In genomic region chr7:111354066-111354465, GRCm38 (mm10) we compare ENCODE assay signal across 22 mouse cellular contexts.
"Had no signal": no experiment of that assay in that cellular context is flagged by ENCODE, and none has a peak within 500 bp of the region (broad histone marks: within the 10 kb centered on the region; RNA-seq: fewer than 3 reads in every experiment).

No protein-coding gene starts in this region.

- H3K4me2 ChIP-seq: limb, embryonic 13.5 days; liver, embryonic 12.5 days; liver, embryonic 15.5 days; lung, embryonic 15.5 days; midbrain, embryonic 13.5 days; neural tube, embryonic 13.5 days; stomach, embryonic 15.5 days had no signal

- H3K4me1 ChIP-seq: liver, embryonic 12.5 days; liver, embryonic 15.5 days; lung, embryonic 15.5 days; midbrain, embryonic 10.5 days; midbrain, embryonic 13.5 days; neural tube, embryonic 13.5 days; stomach, embryonic 15.5 days had no signal

- H3K27me3 ChIP-seq: limb, embryonic 13.5 days; liver, embryonic 12.5 days; liver, embryonic 15.5 days; lung, embryonic 15.5 days; midbrain, embryonic 13.5 days; neural tube, embryonic 13.5 days; stomach, embryonic 15.5 days had no signal

- H3K27ac ChIP-seq: limb, embryonic 10.5 days; limb, embryonic 13.5 days; liver, embryonic 12.5 days; liver, embryonic 15.5 days; lung, embryonic 15.5 days; midbrain, embryonic 10.5 days; midbrain, embryonic 13.5 days; neural tube, embryonic 13.5 days; stomach, embryonic 15.5 days had no signal

- H3K4me3 ChIP-seq: limb, embryonic 10.5 days; limb, embryonic 13.5 days; liver, embryonic 12.5 days; liver, embryonic 15.5 days; lung, embryonic 15.5 days; megakaryocyte, embryonic 14.5 days; midbrain, embryonic 10.5 days; midbrain, embryonic 13.5 days; myocyte; neural tube, embryonic 13.5 days; stomach, embryonic 15.5 days had no signal

- H3K9ac ChIP-seq: limb, embryonic 13.5 days; liver, embryonic 12.5 days; liver, embryonic 15.5 days; lung, embryonic 15.5 days; midbrain, embryonic 13.5 days; neural tube, embryonic 13.5 days; stomach, embryonic 15.5 days had no signal

- ATAC-seq: liver, embryonic 12.5 days; midbrain, embryonic 13.5 days; midbrain, embryonic 16.5 days had no signal

- H3K36me3 ChIP-seq: limb, embryonic 10.5 days; limb, embryonic 13.5 days; liver, embryonic 12.5 days; liver, embryonic 15.5 days; lung, embryonic 15.5 days; midbrain, embryonic 10.5 days; midbrain, embryonic 13.5 days; neural tube, embryonic 13.5 days; stomach, embryonic 15.5 days had no signal

- H3K9me3 ChIP-seq: limb, embryonic 10.5 days; limb, embryonic 13.5 days; liver, embryonic 12.5 days; liver, embryonic 15.5 days; lung, embryonic 15.5 days; megakaryocyte, embryonic 14.5 days; midbrain, embryonic 10.5 days; midbrain, embryonic 13.5 days; neural tube, embryonic 13.5 days; stomach, embryonic 15.5 days had no signal

- DNase-seq: kidney, postnatal 14 days; kidney, postnatal 4 days; liver; lung, adult 18-20 months; lung, postnatal 10 days; lung, postnatal 36 days; retina, postnatal 1 day; right cerebral cortex, postnatal 25 days; spleen, adult 18-20 months; thymus, postnatal 25 days had no signal
